Mouse (Mus musculus): ENCODE results near the gene BB287469. TPM values are rescaled to one million over a fixed set of nuclear protein-coding genes. Genes with fewer than 3 reads are reported as not detected.
"Not testable (repeated sequence)": the region's sequence is repeated elsewhere in the genome, so short reads cannot be mapped to it uniquely, and the experiment has no call there.

BB287469 gene
- polyA plus RNA-seq, 1 experiment from 2014 or later, result not detected

- not testable (repeated sequence) for H3K4me3 ChIP-seq (ENCODE audit: low read length); ATAC-seq (replicated peaks; ENCODE audit: extremely low read depth, insufficient read depth, low FRiP score); H3K36me3 ChIP-seq (ENCODE audit: control insufficient read depth, insufficient read depth); H3K4me1 ChIP-seq (ENCODE audit: control insufficient read depth, insufficient read depth, low read length); H3K9me3 ChIP-seq (replicated peaks; ENCODE audit: control insufficient read depth, low read length); H3K27me3 ChIP-seq (ENCODE audit: control insufficient read depth, insufficient read depth, low read length); H3K27ac ChIP-seq (ENCODE audit: low read length); H3K4me2 ChIP-seq (ENCODE audit: low read depth, low read length); H3K9ac ChIP-seq (ENCODE audit: low read length)
- WGBS, result 81% methylated on average over 2 of the region's 2 CpGs
Observed at GRCm38 (mm10) chr12:87864048-87864447, 47.7 kb downstream of the BB287469 start.

Other genes with a start within 250 kb of the BB287469 start
- not detected in 2 replicates for gene Oog1, start 213.9 kb upstream of the BB287469 start, polyA plus RNA-seq (2015; fragmentation: Nextera tagmentation; extraction: Ambion mirVana)
- not detected in 2 replicates for gene Gm4027, start 197.7 kb upstream of the BB287469 start, polyA plus RNA-seq (2015; fragmentation: Nextera tagmentation; extraction: Ambion mirVana)
- gene Gm16381, start 172.0 kb upstream of the BB287469 start, polyA plus RNA-seq (2015; fragmentation: Nextera tagmentation; extraction: Ambion mirVana), result not detected in 2 replicates
- gene Gm21319, start 40.8 kb upstream of the BB287469 start, polyA plus RNA-seq (2015; fragmentation: Nextera tagmentation; extraction: Ambion mirVana), result not detected in 2 replicates
- not detected in 2 replicates for gene Gm21936, start 21.1 kb upstream of the BB287469 start, polyA plus RNA-seq (2015; fragmentation: Nextera tagmentation; extraction: Ambion mirVana)
- gene Gm2001, start 25.8 kb downstream of the BB287469 start, polyA plus RNA-seq (2015; fragmentation: Nextera tagmentation; extraction: Ambion mirVana), result not detected in 2 replicates
- gene Gm2016, start 57.5 kb downstream of the BB287469 start, polyA plus RNA-seq (2015; fragmentation: Nextera tagmentation; extraction: Ambion mirVana), result not detected in 2 replicates
- not detected in 2 replicates for gene Gm2022, start 78.8 kb downstream of the BB287469 start, polyA plus RNA-seq (2015; fragmentation: Nextera tagmentation; extraction: Ambion mirVana)
- gene Gm2035, start 103.3 kb downstream of the BB287469 start, polyA plus RNA-seq (2015; fragmentation: Nextera tagmentation; extraction: Ambion mirVana), result not detected in 2 replicates
- gene Gm2042, start 137.5 kb downstream of the BB287469 start, polyA plus RNA-seq (2015; fragmentation: Nextera tagmentation; extraction: Ambion mirVana), result not detected in 2 replicates
- gene Gm2075, start 195.3 kb downstream of the BB287469 start, polyA plus RNA-seq (2015; fragmentation: Nextera tagmentation; extraction: Ambion mirVana), result not detected in 2 replicates
- gene Gm6803, start 202.2 kb downstream of the BB287469 start, polyA plus RNA-seq (2015; fragmentation: Nextera tagmentation; extraction: Ambion mirVana), result not detected in 2 replicates
- not detected in 2 replicates for gene Gm2056, start 210.4 kb downstream of the BB287469 start, polyA plus RNA-seq (2015; fragmentation: Nextera tagmentation; extraction: Ambion mirVana)

Measured in heart, embryonic 16.5 days (tissue).